Mouse (Mus musculus): ENCODE data around the gene Nfkb1.

Nfkb1 gene

GRCm38 (mm10) chr3:135670869-135671268 lies 20.5 kb downstream of the Nfkb1 start:
- no peak for DNase-seq (ENCODE audit: low read depth)

- no peak for DNase-seq (ENCODE audit: low read depth)
Observed at GRCm38 (mm10) chr3:135667084-135667483, 24.3 kb downstream of the Nfkb1 start.

- no peak for DNase-seq (ENCODE audit: low read depth)
Observed at GRCm38 (mm10) chr3:135665777-135666259, 25.5 kb downstream of the Nfkb1 start.

GRCm38 (mm10) chr3:135662139-135662864 lies 29.0 kb downstream of the Nfkb1 start:
- DNase-seq (ENCODE audit: low read depth): no peak

- no peak for DNase-seq (ENCODE audit: low read depth)
Observed at GRCm38 (mm10) chr3:135661707-135662106, 29.6 kb downstream of the Nfkb1 start.

- no peak for DNase-seq (ENCODE audit: low read depth)
Observed at GRCm38 (mm10) chr3:135658540-135659097, 32.7 kb downstream of the Nfkb1 start.

GRCm38 (mm10) chr3:135656156-135656555 lies 35.2 kb downstream of the Nfkb1 start:
- DNase-seq (ENCODE audit: low read depth): no peak

- DNase-seq (ENCODE audit: low read depth): no peak
Observed at GRCm38 (mm10) chr3:135650773-135651555, 40.4 kb downstream of the Nfkb1 start.

GRCm38 (mm10) chr3:135649809-135650208 lies 41.5 kb downstream of the Nfkb1 start:
- DNase-seq (ENCODE audit: low read depth): no peak

GRCm38 (mm10) chr3:135648501-135648900 lies 42.8 kb downstream of the Nfkb1 start:
- DNase-seq (ENCODE audit: low read depth): no peak

GRCm38 (mm10) chr3:135646622-135647021 lies 44.7 kb downstream of the Nfkb1 start:
- no peak for DNase-seq (ENCODE audit: low read depth)

GRCm38 (mm10) chr3:135644971-135645370 lies 46.4 kb downstream of the Nfkb1 start:
- no peak for DNase-seq (ENCODE audit: low read depth)

GRCm38 (mm10) chr3:135641623-135641915 lies 49.8 kb downstream of the Nfkb1 start:
- no peak for DNase-seq (ENCODE audit: low read depth)

GRCm38 (mm10) chr3:135640856-135641622 lies 50.3 kb downstream of the Nfkb1 start:
- no peak for DNase-seq (ENCODE audit: low read depth)

- no peak for DNase-seq (ENCODE audit: low read depth)
Observed at GRCm38 (mm10) chr3:135640203-135640602, 51.1 kb downstream of the Nfkb1 start.

GRCm38 (mm10) chr3:135637592-135637991 lies 53.8 kb downstream of the Nfkb1 start:
- DNase-seq (ENCODE audit: low read depth): no peak

- DNase-seq (ENCODE audit: low read depth): peak; percentile 54
Observed at GRCm38 (mm10) chr3:135636454-135636853, 54.9 kb downstream of the Nfkb1 start.

- no peak for DNase-seq (ENCODE audit: low read depth)
Observed at GRCm38 (mm10) chr3:135635646-135636434, 55.5 kb downstream of the Nfkb1 start.

- no peak for DNase-seq (ENCODE audit: low read depth)
Observed at GRCm38 (mm10) chr3:135635030-135635429, 56.3 kb downstream of the Nfkb1 start.

GRCm38 (mm10) chr3:135634275-135634674 lies 57.1 kb downstream of the Nfkb1 start:
- DNase-seq (ENCODE audit: low read depth): no peak

- DNase-seq (ENCODE audit: low read depth): no peak
Observed at GRCm38 (mm10) chr3:135631856-135632255, 59.5 kb downstream of the Nfkb1 start.

GRCm38 (mm10) chr3:135631096-135631457 lies 60.3 kb downstream of the Nfkb1 start:
- DNase-seq (ENCODE audit: low read depth): no peak

All from c-Kit-positive CD71-negative TER-119-negative erythroid progenitor cells, embryonic 14.5 days (primary cell).